Mouse (Mus musculus): ENCODE results near the gene Tead4. TPM values are rescaled to one million over a fixed set of nuclear protein-coding genes. Genes with fewer than 3 reads are reported as not detected.

Tead4 gene
- 2.5 and 3.2 TPM in 2 replicates for polyA plus RNA-seq (2016; fragmentation: Nextera tagmentation; extraction: Ambion mirVana)

- H3K36me3 ChIP-seq = no peaks in the 10 kb centered on the region
- H3K27ac ChIP-seq = peak within 1 kb of the TSS; percentile 79
- H3K9me3 ChIP-seq (replicated peaks) = no peaks in the 10 kb centered on the region
- WGBS = under 1% methylated on average over 79 of the region's 81 CpGs
- H3K27me3 ChIP-seq (ENCODE audit: low read depth, poor library complexity, severe bottlenecking) = peaks cover 75% of the 10 kb centered on the region
- peak within 1 kb of the TSS; percentile 76 for H3K4me3 ChIP-seq
- H3K4me1 ChIP-seq = peaks cover 49% of the 10 kb centered on the region
- DNase-seq (ENCODE audit: low spot score) = peak; percentile 76
Observed at GRCm38 (mm10) chr6:128300134-128301001, at the start of gene Tead4. TSS of gene Tead4 (minus strand) at chr6:128300823.

GRCm38 (mm10) chr6:128349711-128350110, 49.1 kb upstream of the Tead4 start:
- DNase-seq (ENCODE audit: low spot score) = no peak
- H3K36me3 ChIP-seq = peaks cover 34% of the 10 kb centered on the region
- peaks cover 9% of the 10 kb centered on the region for H3K4me1 ChIP-seq
- no peak overlapping the region for H3K4me3 ChIP-seq
- WGBS = 71% methylated on average over 7 of the region's 7 CpGs
- no peaks in the 10 kb centered on the region for H3K9me3 ChIP-seq (replicated peaks)
- H3K27me3 ChIP-seq (ENCODE audit: low read depth, poor library complexity, severe bottlenecking) = no peaks in the 10 kb centered on the region
- H3K27ac ChIP-seq = no peak overlapping the region

DNA sequence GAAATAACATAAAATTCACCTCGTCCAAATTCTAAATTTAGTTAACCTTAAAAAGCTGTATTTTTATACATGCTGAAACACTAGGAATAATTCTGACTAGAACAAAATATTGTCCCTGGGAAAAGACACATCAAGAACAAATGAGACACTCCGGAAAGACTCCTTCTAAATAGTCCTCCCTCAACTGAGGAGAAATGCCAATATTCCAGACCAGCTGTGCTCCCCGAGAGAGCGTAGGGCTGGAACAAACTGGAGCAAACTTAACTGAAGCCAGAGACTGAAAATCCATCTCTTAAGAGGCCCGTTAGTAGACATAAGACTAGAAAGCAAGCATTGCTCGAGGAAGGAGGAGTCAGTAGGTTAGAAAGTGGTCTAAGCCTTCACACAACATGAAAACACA, 46.2 kb upstream of the Tead4 start:
- Histone ChIP-seq H3K4me1 (no peaks in the 10 kb centered on the region), H3K27me3 (ENCODE audit: low read depth, poor library complexity, severe bottlenecking) (no peaks in the 10 kb centered on the region), H3K9me3 (replicated peaks) (no peaks in the 10 kb centered on the region), H3K4me3 (no peak overlapping the region), H3K27ac (no peak overlapping the region), H3K36me3 (peaks cover 42% of the 10 kb centered on the region)
- no peak for DNase-seq (ENCODE audit: low spot score)
- WGBS = 93% methylated on average over 6 of the region's 6 CpGs

DNA sequence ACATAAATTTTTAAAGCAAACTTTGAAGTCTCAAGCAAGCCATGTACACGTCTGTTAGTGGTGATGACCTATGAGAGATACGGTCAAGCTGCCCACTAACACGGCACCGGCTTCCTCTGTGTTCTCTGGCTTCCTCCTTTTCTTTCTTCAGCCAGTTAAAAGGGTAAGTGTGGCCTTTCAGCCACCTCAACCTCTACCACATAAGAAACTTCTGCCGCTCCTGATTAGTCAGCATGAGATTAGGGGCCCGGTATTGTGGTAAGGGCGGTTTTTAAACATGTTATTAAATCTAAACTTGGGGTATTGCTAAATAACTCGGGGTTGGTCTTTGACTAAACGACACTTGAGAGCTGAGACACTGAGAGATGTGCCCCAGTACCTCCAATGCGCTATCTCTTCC, 45.0 kb upstream of the Tead4 start:
- peaks cover 35% of the 10 kb centered on the region for H3K36me3 ChIP-seq
- no peaks in the 10 kb centered on the region for H3K27me3 ChIP-seq (ENCODE audit: low read depth, poor library complexity, severe bottlenecking)
- DNase-seq (ENCODE audit: low spot score) = no peak
- no peak overlapping the region for H3K27ac ChIP-seq
- 92% methylated on average over 10 of the region's 10 CpGs for WGBS
- H3K9me3 ChIP-seq (replicated peaks) = no peaks in the 10 kb centered on the region
- no peak overlapping the region for H3K4me3 ChIP-seq
- no peaks in the 10 kb centered on the region for H3K4me1 ChIP-seq

DNA sequence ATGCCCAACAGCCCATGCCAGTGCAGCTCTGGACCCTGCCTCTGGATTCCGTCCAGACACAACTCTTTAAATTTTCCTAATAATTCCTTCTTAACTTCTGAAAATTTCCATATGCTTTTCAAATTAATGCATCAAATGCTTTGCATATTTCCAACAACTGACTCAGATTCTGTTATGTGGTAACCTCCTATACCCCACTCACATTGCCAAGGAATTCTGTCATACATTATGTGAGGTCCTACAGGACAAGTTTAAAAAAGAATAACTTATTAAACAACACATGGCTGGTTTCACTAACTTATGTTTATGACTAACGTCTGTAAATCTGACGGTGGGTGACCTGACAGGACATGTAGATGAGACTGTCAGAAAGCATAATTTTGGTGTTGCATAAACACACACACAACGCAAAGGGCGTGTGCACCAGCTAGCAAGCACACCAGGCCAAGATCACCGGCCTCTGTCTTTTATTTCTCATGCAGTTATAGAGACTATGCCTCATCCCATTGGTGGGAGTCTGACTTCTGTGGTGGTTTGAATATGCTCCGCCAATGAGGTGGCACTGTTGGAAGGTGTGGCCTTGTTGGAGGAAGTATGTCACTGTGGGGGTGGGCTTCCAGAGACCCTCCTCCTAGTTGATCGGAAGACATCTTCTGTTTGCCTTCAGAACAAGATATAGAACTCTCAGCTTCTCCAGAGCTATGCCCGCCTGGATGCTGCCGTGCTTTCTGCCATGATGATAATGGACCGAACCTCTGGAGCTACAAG, 41.5 kb upstream of the Tead4 start:
- H3K27me3 ChIP-seq (ENCODE audit: low read depth, poor library complexity, severe bottlenecking) = no peaks in the 10 kb centered on the region
- H3K4me3 ChIP-seq = no peak overlapping the region
- H3K9me3 ChIP-seq (replicated peaks) = no peaks in the 10 kb centered on the region
- H3K36me3 ChIP-seq = peaks cover 21% of the 10 kb centered on the region
- no peak for DNase-seq (ENCODE audit: low spot score)
- H3K27ac ChIP-seq = no peak overlapping the region
- WGBS = 96% methylated on average over 11 of the region's 11 CpGs
- no peaks in the 10 kb centered on the region for H3K4me1 ChIP-seq

GRCm38 (mm10) chr6:128338876-128339275, 38.3 kb upstream of the Tead4 start:
- H3K36me3 ChIP-seq = peaks cover 44% of the 10 kb centered on the region
- no peak overlapping the region for H3K4me3 ChIP-seq
- no peaks in the 10 kb centered on the region for H3K27me3 ChIP-seq (ENCODE audit: low read depth, poor library complexity, severe bottlenecking)
- no peaks in the 10 kb centered on the region for H3K9me3 ChIP-seq (replicated peaks)
- no peaks in the 10 kb centered on the region for H3K4me1 ChIP-seq
- no peak for DNase-seq (ENCODE audit: low spot score)
- H3K27ac ChIP-seq = no peak overlapping the region
- 36% methylated on average over 5 of the region's 5 CpGs for WGBS

DNA sequence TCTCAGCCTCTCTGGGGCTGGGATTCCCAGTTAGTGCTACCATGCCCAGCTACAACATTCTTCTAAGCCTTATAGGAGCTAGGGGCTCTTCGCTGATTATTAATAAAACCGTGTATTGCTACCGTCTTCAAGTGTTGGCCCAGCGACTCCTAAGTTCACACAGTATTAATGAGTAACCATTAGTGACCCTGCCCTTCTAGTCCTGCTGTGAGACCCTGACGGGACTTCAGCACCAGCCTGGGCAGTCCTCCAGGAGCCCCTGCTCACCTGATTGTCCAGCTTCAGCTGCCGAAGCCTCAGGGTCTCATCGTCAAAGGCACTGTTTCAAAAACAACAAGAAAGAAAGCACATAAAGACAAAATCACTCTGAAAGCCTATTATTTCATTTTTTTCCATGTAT, 36.8 kb upstream of the Tead4 start:
- Histone ChIP-seq H3K4me3 (no peak overlapping the region), H3K9me3 (replicated peaks) (no peaks in the 10 kb centered on the region), H3K27me3 (ENCODE audit: low read depth, poor library complexity, severe bottlenecking) (no peaks in the 10 kb centered on the region), H3K27ac (no peak overlapping the region), H3K36me3 (peaks cover 48% of the 10 kb centered on the region), H3K4me1 (no peaks in the 10 kb centered on the region)
- DNase-seq (ENCODE audit: low spot score) = no peak
- 86% methylated on average over 7 of the region's 7 CpGs for WGBS

- peak; percentile 65 for DNase-seq (ENCODE audit: low spot score)
- Histone ChIP-seq H3K9me3 (replicated peaks) (no peaks in the 10 kb centered on the region), H3K27me3 (ENCODE audit: low read depth, poor library complexity, severe bottlenecking) (no peaks in the 10 kb centered on the region), H3K27ac (peak overlapping the region; percentile 7; the same call in 1 of the 2 replicates), H3K4me1 (no peaks in the 10 kb centered on the region), H3K4me3 (no peak overlapping the region), H3K36me3 (peaks cover 63% of the 10 kb centered on the region)
- 30% methylated on average over 12 of the region's 12 CpGs for WGBS
Observed at GRCm38 (mm10) chr6:128334397-128335124, 33.9 kb upstream of the Tead4 start.

DNA sequence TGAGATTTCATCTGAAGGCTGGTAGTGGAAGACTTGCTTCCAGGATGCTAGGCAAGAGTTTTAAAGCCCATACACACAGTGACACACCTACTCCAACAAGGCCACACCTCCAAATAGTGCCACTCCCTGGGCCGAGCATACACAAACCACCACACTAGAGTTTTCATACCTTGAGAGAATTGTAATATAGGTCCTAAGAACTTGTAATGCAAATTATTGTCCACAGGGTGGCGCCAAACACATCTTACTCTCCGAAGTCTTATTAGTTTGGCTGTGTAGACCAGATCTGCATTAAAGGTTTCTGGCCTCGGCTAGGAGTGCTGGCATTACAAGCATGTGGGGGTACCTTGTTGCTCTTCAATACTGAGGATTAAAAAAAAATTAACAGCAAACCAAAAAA, 17.7 kb upstream of the Tead4 start:
- H3K4me3 ChIP-seq = no peak overlapping the region
- H3K27ac ChIP-seq = no peak overlapping the region
- no peaks in the 10 kb centered on the region for H3K27me3 ChIP-seq (ENCODE audit: low read depth, poor library complexity, severe bottlenecking)
- DNase-seq (ENCODE audit: low spot score) = peak; percentile 66
- H3K9me3 ChIP-seq (replicated peaks) = no peaks in the 10 kb centered on the region
- no peaks in the 10 kb centered on the region for H3K4me1 ChIP-seq
- peaks cover 27% of the 10 kb centered on the region for H3K36me3 ChIP-seq
- 23% methylated on average over 4 of the region's 4 CpGs for WGBS

GRCm38 (mm10) chr6:128315597-128315996, 15.0 kb upstream of the Tead4 start:
- no peaks in the 10 kb centered on the region for H3K36me3 ChIP-seq
- H3K27ac ChIP-seq = no peak overlapping the region
- no peaks in the 10 kb centered on the region for H3K4me1 ChIP-seq
- H3K9me3 ChIP-seq (replicated peaks) = no peaks in the 10 kb centered on the region
- DNase-seq (ENCODE audit: low spot score) = no peak
- H3K27me3 ChIP-seq (ENCODE audit: low read depth, poor library complexity, severe bottlenecking) = no peaks in the 10 kb centered on the region
- no peak overlapping the region for H3K4me3 ChIP-seq
- 83% methylated on average over 8 of the region's 8 CpGs for WGBS

DNA sequence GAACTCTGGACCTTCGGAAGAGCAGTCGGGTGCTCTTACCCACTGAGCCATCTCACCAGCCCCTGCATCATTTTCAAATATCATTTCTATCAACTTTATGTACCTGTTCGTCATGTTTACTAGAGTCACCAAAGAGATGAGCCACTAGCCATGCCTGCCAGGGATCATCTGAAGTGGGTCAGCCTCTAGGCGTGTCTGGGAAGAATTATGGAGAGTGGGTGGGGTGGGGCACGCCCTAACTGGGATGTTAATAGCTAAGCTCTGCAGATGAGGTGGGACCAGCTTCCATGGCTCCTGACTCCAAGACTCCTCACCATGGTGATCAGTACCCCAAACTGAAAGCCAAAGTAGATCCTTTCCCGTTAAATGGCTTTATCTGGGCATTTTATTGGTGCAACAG, 14.2 kb upstream of the Tead4 start:
- WGBS = 89% methylated on average over 6 of the region's 6 CpGs

DNA sequence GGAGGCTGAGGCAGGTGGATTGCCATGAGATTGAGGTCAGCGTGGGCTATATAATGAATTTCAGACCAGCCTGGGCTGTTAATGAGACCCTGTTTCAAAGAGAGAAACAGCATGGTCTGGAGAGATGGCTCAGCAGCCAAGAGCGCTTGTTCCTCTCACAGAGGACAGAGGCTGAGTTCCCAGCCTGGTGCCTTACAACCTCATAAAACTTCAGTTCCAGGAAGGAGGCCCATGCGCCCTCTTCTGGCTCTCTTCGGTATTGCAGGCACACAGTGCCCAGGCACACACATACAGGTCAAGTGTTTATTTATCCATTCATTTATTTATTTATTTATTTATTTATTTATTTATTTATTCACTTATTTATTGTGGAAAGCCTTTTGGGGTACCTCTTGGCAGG, 7.7 kb upstream of the Tead4 start:
- Histone ChIP-seq H3K9me3 (replicated peaks) (no peaks in the 10 kb centered on the region), H3K27ac (no peak overlapping the region), H3K27me3 (ENCODE audit: low read depth, poor library complexity, severe bottlenecking) (0 out of 2 replicates have a peak, but pooled peaks cover 10% of the 10 kb centered on the region), H3K36me3 (no peaks in the 10 kb centered on the region), H3K4me3 (no peak overlapping the region), H3K4me1 (peaks cover 7% of the 10 kb centered on the region; the same call in 1 of the 2 replicates)
- peak; percentile 91 for DNase-seq (ENCODE audit: low spot score)
- WGBS = 31% methylated on average over 4 of the region's 4 CpGs

More for the DNA sequence above, 14.2 kb upstream of the Tead4 start:
- H3K4me3 ChIP-seq = no peak overlapping the region
- H3K27ac ChIP-seq = no peak overlapping the region
- no peaks in the 10 kb centered on the region for H3K27me3 ChIP-seq (ENCODE audit: low read depth, poor library complexity, severe bottlenecking)
- no peaks in the 10 kb centered on the region for H3K9me3 ChIP-seq (replicated peaks)
- no peak for DNase-seq (ENCODE audit: low spot score)
- H3K36me3 ChIP-seq = no peaks in the 10 kb centered on the region
- no peaks in the 10 kb centered on the region for H3K4me1 ChIP-seq

Data from limb, embryonic 10.5 days (tissue).